Mouse (Mus musculus) bone marrow, adult 2 months (tissue): ENCODE results near the gene Smarcd3.

ENCODE experiments used
- CTCF ChIP-seq: fragments of 200-500 bp; IDR thresholded peaks from 2 replicates; pipeline ENCODE4 v1.5.1; 2011; ENCODE audit warnings: low read length, control low read depth; ENCODE audit not compliant: control insufficient read depth, insufficient read depth
- POLR2A ChIP-seq: fragments of 200-500 bp; IDR thresholded peaks from 2 replicates; pipeline ENCODE4 v1.6.1; 2011; ENCODE audit warnings: low read depth, mild to moderate bottlenecking, control low read depth, low read length, borderline replicate concordance; ENCODE audit not compliant: control insufficient read depth

- TF ChIP-seq CTCF (no peak), POLR2A (no peak)
Observed at GRCm38 (mm10) chr5:24601071-24601835, 23.0 kb downstream of the Smarcd3 start.
